Mouse (Mus musculus) CH12.LX (cell line): ENCODE measurements around the gene Fam172a. TPM values are rescaled to one million over a fixed set of nuclear protein-coding genes. Genes with fewer than 3 reads are reported as not detected.

Experiments
- DNase-seq: peaks from one replicate; pipeline ENCODE4 v3.0.0-alpha.2; 2013; ENCODE audit errors: extremely low read depth
- H3K27ac ChIP-seq: 2 replicates; pipeline ENCODE4 v1.5.1; 2012; ENCODE audit warnings: low read depth, mild to moderate bottlenecking, control low read depth, moderate library complexity; ENCODE audit not compliant: insufficient read depth
- H3K27me3 ChIP-seq: replicated peaks from 2 replicates; pipeline ENCODE3; 2012; ENCODE audit warnings: inconsistent platforms
- H3K36me3 ChIP-seq, 2 experiments: replicated peaks in 1 of 2; 2 replicates each; pipeline versions ENCODE3 to v1.6.1; 2012; ENCODE audit warnings: inconsistent platforms in 1 of 2, low read length in 1 of 2, mild to moderate bottlenecking in 1 of 2, mixed read lengths in 1 of 2, moderate library complexity in 1 of 2; ENCODE audit not compliant: control insufficient read depth in 1 of 2, insufficient read depth in 1 of 2
- H3K4me1 ChIP-seq, 2 experiments: 2 replicates each; pipeline ENCODE4 v1.6.1; 2012; ENCODE audit warnings: inconsistent platforms in 1 of 2, moderate library complexity in 1 of 2; ENCODE audit not compliant: insufficient read depth in 2 of 2, control insufficient read depth in 1 of 2
- H3K4me2 ChIP-seq: 2 replicates; pipeline ENCODE4 v1.6.1; 2012; ENCODE audit warnings: low read depth, mild to moderate bottlenecking, control low read depth; ENCODE audit not compliant: poor library complexity, insufficient read depth, severe bottlenecking
- H3K4me3 ChIP-seq, 3 experiments: fragments of 150-350 bp in 1 of 3; sonication (generic) in 1 of 3; replicated peaks in 1 of 3; 2 replicates each; pipeline versions ENCODE3 to v1.5.1; 2011 to 2012; ENCODE audit warnings: low read depth in 2 of 3, low read length in 2 of 3, mild to moderate bottlenecking in 2 of 3, moderate library complexity in 2 of 3, control low read depth in 1 of 3, improper control_type of control experiment in 1 of 3, inconsistent platforms in 1 of 3, mixed read lengths in 1 of 3; ENCODE audit not compliant: poor library complexity in 1 of 3
- H3K79me2 ChIP-seq: replicated peaks from 2 replicates; pipeline ENCODE4 v1.6.1; 2012; ENCODE audit warnings: mild to moderate bottlenecking, moderate library complexity; ENCODE audit not compliant: control insufficient read depth, poor library complexity, insufficient read depth, severe bottlenecking; ENCODE audit errors: extremely low read depth
- H3K9ac ChIP-seq: 2 replicates; pipeline ENCODE4 v1.6.1; 2012; ENCODE audit warnings: low read depth, mild to moderate bottlenecking, control low read depth, moderate library complexity; ENCODE audit not compliant: insufficient read depth
- H3K9me3 ChIP-seq: replicated peaks from 2 replicates; pipeline ENCODE3; 2012; ENCODE audit warnings: low read length, inconsistent platforms, mixed read lengths
- BHLHE40 ChIP-seq: IDR thresholded peaks from 2 replicates; pipeline ENCODE4 v1.6.1; 2011; ENCODE audit warnings: mild to moderate bottlenecking, low read depth, low read length, improper control_type of control experiment
- GABPA ChIP-seq: IDR thresholded peaks from 2 replicates; pipeline ENCODE4 v1.6.1; 2012; ENCODE audit warnings: low read depth, low read length, improper control_type of control experiment, inconsistent platforms; ENCODE audit not compliant: insufficient replicate concordance
- IRF4 ChIP-seq: IDR thresholded peaks from 2 replicates; pipeline ENCODE4 v1.6.1; 2014; ENCODE audit warnings: low read depth, mild to moderate bottlenecking, inconsistent platforms, low read length, improper control_type of control experiment
- KAT2A ChIP-seq: IDR thresholded peaks from 2 replicates; pipeline ENCODE4 v1.6.1; 2012; ENCODE audit warnings: low read length, improper control_type of control experiment, inconsistent platforms; ENCODE audit not compliant: insufficient replicate concordance
- MAX ChIP-seq: IDR thresholded peaks from 2 replicates; pipeline ENCODE4 v1.6.1; 2011; ENCODE audit warnings: low read length, improper control_type of control experiment
- MEF2A ChIP-seq: IDR thresholded peaks from 2 replicates; pipeline ENCODE4 v1.6.1; 2014; ENCODE audit warnings: low read depth, mild to moderate bottlenecking, inconsistent platforms, low read length, improper control_type of control experiment, borderline replicate concordance
- MXI1 ChIP-seq: IDR thresholded peaks from 2 replicates; pipeline ENCODE4 v1.6.1; 2011; ENCODE audit warnings: mild to moderate bottlenecking, low read depth, low read length, improper control_type of control experiment
- POLR2A ChIP-seq: IDR thresholded peaks from 2 replicates; pipeline ENCODE4 v1.6.1; 2011; ENCODE audit warnings: low read depth, mild to moderate bottlenecking, improper control_type of control experiment, low read length
- RCOR1 ChIP-seq: conservative IDR thresholded peaks from 2 replicates; pipeline ENCODE4 v1.6.1; 2012; ENCODE audit warnings: low read depth, mild to moderate bottlenecking, inconsistent platforms, low read length, improper control_type of control experiment
- UBTF ChIP-seq: IDR thresholded peaks from 2 replicates; pipeline ENCODE4 v1.6.1; 2012; ENCODE audit warnings: low read depth, mild to moderate bottlenecking, inconsistent platforms, low read length, improper control_type of control experiment, moderate library complexity
- USF2 ChIP-seq: conservative IDR thresholded peaks from 2 replicates; pipeline ENCODE4 v1.6.1; 2011; ENCODE audit warnings: low read depth, low read length, improper control_type of control experiment
- ZC3H11A ChIP-seq: IDR thresholded peaks from 2 replicates; pipeline ENCODE4 v1.6.1; 2012; ENCODE audit warnings: low read depth, mild to moderate bottlenecking, inconsistent platforms, low read length, improper control_type of control experiment
- ZKSCAN1 ChIP-seq: IDR thresholded peaks from 2 replicates; pipeline ENCODE4 v1.6.1; 2012; ENCODE audit warnings: low read depth, inconsistent platforms, low read length, improper control_type of control experiment, borderline replicate concordance
- ZMIZ1 ChIP-seq: IDR thresholded peaks from 2 replicates; pipeline ENCODE4 v1.6.1; 2012; ENCODE audit warnings: low read depth, mild to moderate bottlenecking, inconsistent platforms, low read length, improper control_type of control experiment
- ZNF384 ChIP-seq: IDR thresholded peaks from 2 replicates; pipeline ENCODE4 v1.6.1; 2012; ENCODE audit warnings: low read depth, low read length, improper control_type of control experiment, inconsistent platforms
- dilution Hi-C: fragments of 300-500 bp; cut with MboI; formaldehyde crosslinking; loops from 2 replicates; pipeline ENCODE4 v1.14.3; 2020; ENCODE audit warnings: low sequenced_read_pairs; ENCODE audit not compliant: extremely low pct_unique_long_range_greater_than_20kb, extremely low pct_ligation_motif_present
- in situ Hi-C: fragments of 300-500 bp; cut with MboI; formaldehyde crosslinking; loops from 3 replicates; pipeline ENCODE4 v1.14.3; 2019; ENCODE audit warnings: low sequenced_read_pairs, low pct_ligation_motif_present, low pct_unique_long_range_greater_than_20kb, mixed read lengths
- polyA plus RNA-seq: library from polyadenylated mRNA; unstranded; fragments of >175 nt; gene quantifications from 2 replicates; pipeline ENCODE4 v1.2.1, GENCODE M21; 2012; ENCODE audit warnings: low read depth; ENCODE audit not compliant: insufficient read length
- total RNA-seq, 2 experiments: library from RNA; depleted of rRNA; stranded (reverse); fragments of 300-350 nt in 1 of 2; fragments of >200 nt in 1 of 2; gene quantifications; 2 replicates each; pipeline ENCODE4 v1.2.3; 2012 to 2014

Fam172a gene
- total and polyA plus RNA-seq, 3 experiments = 12.2 to 24.7 (median 16.9) TPM

GRCm38 (mm10) chr13:78194850-78195600 lies 493.2 kb downstream of the Fam172a start:
- TF ChIP-seq POLR2A (no peak), KAT2A (no peak), GABPA (no peak), IRF4 (no peak)
- DNase-seq = no peak
- H3K79me2 ChIP-seq = no peaks in the 10 kb centered on the region
- H3K27me3 ChIP-seq = no peaks in the 10 kb centered on the region
- H3K9me3 ChIP-seq = peaks cover 17% of the 10 kb centered on the region
- dilution Hi-C loops (no loop called here), in situ Hi-C loops (loop anchor here (25.0 kb wide), 2 partner anchors 208 to 1233 kb away; no protein-coding TSS in a partner anchor)
- H3K27ac ChIP-seq = 0 out of 2 replicates have a peak overlapping the region, but pooled peaks have one; percentile 1
- H3K4me3 ChIP-seq = no peak overlapping the region
- H3K9ac ChIP-seq = no peak overlapping the region
- H3K4me1 ChIP-seq = no peaks in the 10 kb centered on the region
- no peak overlapping the region for H3K4me2 ChIP-seq
- H3K36me3 ChIP-seq = no peaks in the 10 kb centered on the region

GRCm38 (mm10) chr13:78195601-78196115 lies 493.8 kb downstream of the Fam172a start:
- no peaks in the 10 kb centered on the region for H3K36me3 ChIP-seq
- H3K79me2 ChIP-seq = no peaks in the 10 kb centered on the region
- DNase-seq = no peak
- H3K27ac ChIP-seq = no peak overlapping the region
- H3K27me3 ChIP-seq = no peaks in the 10 kb centered on the region
- no peak overlapping the region for H3K4me2 ChIP-seq
- dilution Hi-C loops = no loop called here
- peaks cover 17% of the 10 kb centered on the region for H3K9me3 ChIP-seq
- no peak overlapping the region for H3K9ac ChIP-seq
- no peak for TF ChIP-seq IRF4
- TF ChIP-seq POLR2A = no peak
- TF ChIP-seq MXI1 = no peak
- TF ChIP-seq ZC3H11A = no peak
- H3K4me3 ChIP-seq = no peak overlapping the region
- in situ Hi-C loops = loop anchor here (25.0 kb wide), 2 partner anchors 208 to 1233 kb away; no protein-coding TSS in a partner anchor
- H3K4me1 ChIP-seq = no peaks in the 10 kb centered on the region

GRCm38 (mm10) chr13:78196236-78196796 lies 494.5 kb downstream of the Fam172a start:
- H3K36me3 ChIP-seq = no peaks in the 10 kb centered on the region
- H3K4me1 ChIP-seq = no peaks in the 10 kb centered on the region
- H3K79me2 ChIP-seq = no peaks in the 10 kb centered on the region
- DNase-seq = no peak
- H3K27me3 ChIP-seq = no peaks in the 10 kb centered on the region
- H3K9ac ChIP-seq = no peak overlapping the region
- dilution Hi-C loops = no loop called here
- no peak for TF ChIP-seq ZC3H11A
- no peak for TF ChIP-seq ZNF384
- TF ChIP-seq USF2 = no peak
- no peak for TF ChIP-seq MXI1
- TF ChIP-seq POLR2A = no peak
- no peak for TF ChIP-seq BHLHE40
- no peak for TF ChIP-seq MAX
- no peak for TF ChIP-seq ZMIZ1
- TF ChIP-seq UBTF = no peak
- TF ChIP-seq IRF4 = no peak
- no peak for TF ChIP-seq RCOR1
- no peak for TF ChIP-seq MEF2A
- TF ChIP-seq ZKSCAN1 = no peak
- no peak overlapping the region for H3K27ac ChIP-seq
- H3K9me3 ChIP-seq = peaks cover 17% of the 10 kb centered on the region
- in situ Hi-C loops = loop anchor here (25.0 kb wide), 2 partner anchors 209 to 1234 kb away; no protein-coding TSS in a partner anchor
- H3K4me3 ChIP-seq = no peak overlapping the region
- H3K4me2 ChIP-seq = no peak overlapping the region
